Mouse (Mus musculus) erythroblast, embryonic 14.5 days (primary cell): ENCODE results near the gene Tmem59.

Source experiments
- GATA1 ChIP-seq: IDR thresholded peaks from 2 replicates; pipeline ENCODE4 v1.6.1; 2012; ENCODE audit warnings: low read length, inconsistent platforms, mixed read lengths
- TAL1 ChIP-seq: IDR thresholded peaks from 3 replicates; pipeline ENCODE4 v1.6.1; 2012; ENCODE audit warnings: low read length, inconsistent platforms, mixed read lengths

- TF ChIP-seq GATA1 (no peak), TAL1 (no peak)
These were observed 10.4 kb upstream of the Tmem59 start for GRCm38 (mm10) chr4:107167798-107168197.
